In the genomic region with DNA sequence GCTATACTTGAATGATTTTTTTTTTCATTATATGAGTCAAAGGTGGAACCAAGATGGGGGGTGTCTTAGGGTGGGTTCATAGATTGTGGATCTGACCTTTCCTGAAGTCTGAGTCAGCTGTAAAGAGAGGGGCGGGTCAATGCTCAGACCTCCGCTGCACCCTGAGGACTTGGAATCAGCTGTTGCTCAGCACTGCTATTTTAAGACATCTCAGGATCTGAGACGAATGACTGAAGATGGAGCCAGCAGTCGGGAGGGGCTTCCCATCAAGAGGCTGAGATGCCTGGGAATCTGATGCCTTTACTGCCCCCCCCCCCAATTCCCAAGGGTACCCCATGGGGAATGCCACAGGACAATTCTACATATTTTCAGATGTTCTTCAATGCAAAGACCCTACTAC, we compare ENCODE assay signal across 13 mouse cellular contexts.
"Had no signal": no experiment of that assay in that cellular context is flagged by ENCODE, and none has a peak within 500 bp of the region (broad histone marks: within the 10 kb centered on the region; RNA-seq: fewer than 3 reads in every experiment).

No protein-coding gene starts in this region.

- H3K27ac ChIP-seq: left cerebral cortex, adult 2 months; limb, embryonic 10.5 days; liver, embryonic 12.5 days; macrophage; midbrain, embryonic 15.5 days had no signal

- DNase-seq: kidney, adult 8-10 months; kidney, postnatal 25 days; lung, embryonic 14.5 days; lung, postnatal 10 days; spleen, adult 18-20 months; thymus, adult 2 months; thymus, postnatal 25 days had no signal

- H3K4me3 ChIP-seq: left cerebral cortex, adult 2 months; limb, embryonic 10.5 days; liver, embryonic 12.5 days; megakaryocyte, embryonic 14.5 days; midbrain, embryonic 15.5 days had no signal
